Mouse (Mus musculus) intestine, embryonic 14.5 days (tissue): Measurements from ENCODE around the gene Erich2. TPM values are rescaled to one million over a fixed set of nuclear protein-coding genes. Genes with fewer than 3 reads are reported as not detected.

Experiments
- ATAC-seq: fragments of 200-750 bp; cut with Nextera tagmentation; replicated peaks from 2 replicates; pipeline ENCODE4 v1.8.0; 2017; ENCODE audit warnings: low read depth, moderate number of reproducible peaks, moderate TSS enrichment, moderate library complexity; ENCODE audit not compliant: low FRiP score, low TSS enrichment
- DNase-seq: peaks from one replicate; pipeline ENCODE4 v3.0.0-alpha.2; 2018; ENCODE audit warnings: low spot score
- H3K27ac ChIP-seq: fragments of 300-500 bp; sonication (generic); 2 replicates; pipeline ENCODE4 v1.5.1; 2014; ENCODE audit warnings: low read depth, mild to moderate bottlenecking, control low read depth
- H3K27me3 ChIP-seq: fragments of 300-500 bp; sonication (generic); replicated peaks from 2 replicates; pipeline ENCODE4 v1.6.1; 2014; ENCODE audit warnings: low read length, control low read depth; ENCODE audit not compliant: control insufficient read depth, insufficient read depth
- H3K36me3 ChIP-seq: fragments of 300-500 bp; sonication (generic); 2 replicates; pipeline ENCODE4 v1.6.1; 2014; ENCODE audit warnings: low read length, control low read depth; ENCODE audit not compliant: control insufficient read depth, insufficient read depth
- H3K4me1 ChIP-seq: fragments of 300-500 bp; sonication (generic); replicated peaks from 2 replicates; pipeline ENCODE4 v1.6.1; 2014; ENCODE audit warnings: low read length, control low read depth, mixed read lengths; ENCODE audit not compliant: control insufficient read depth, insufficient read depth
- H3K4me2 ChIP-seq: fragments of 300-500 bp; sonication (generic); 2 replicates; pipeline ENCODE4 v1.6.1; 2014; ENCODE audit warnings: low read length
- H3K4me3 ChIP-seq: fragments of 300-500 bp; sonication (generic); 2 replicates; pipeline ENCODE4 v1.5.1; 2014; ENCODE audit warnings: low read depth, low read length, control low read depth, mixed read lengths
- H3K9ac ChIP-seq: fragments of 300-500 bp; sonication (generic); 2 replicates; pipeline ENCODE4 v1.6.1; 2014; ENCODE audit warnings: mild to moderate bottlenecking, low read length
- H3K9me3 ChIP-seq: fragments of 300-500 bp; sonication (generic); 2 replicates; pipeline ENCODE4 v1.6.1; 2016; ENCODE audit warnings: low read length, control low read depth; ENCODE audit not compliant: control insufficient read depth
- WGBS: fragments of 180-500 bp; shearing (Covaris S2); extraction: QIAGEN DNeasy Blood & Tissue Kit; methylation state at CpG from one replicate; pipeline ENCODE4 v1.1.7; 2014; 5-methylcytosine and 5-hydroxymethylcytosine counted together
- polyA plus RNA-seq: library from polyadenylated mRNA; unstranded; fragments of >200 nt; fragmentation: Nextera tagmentation; extraction: Ambion mirVana; gene quantifications from 2 replicates; pipeline ENCODE4 v1.2.1, GENCODE M21; 2014

Erich2 gene
- polyA plus RNA-seq, 1 experiment from 2014 or later: 0.88 TPM

- Histone ChIP-seq H3K27ac (no peak overlapping the region), H3K36me3 (no peaks in the 10 kb centered on the region), H3K27me3 (peaks cover 59% of the 10 kb centered on the region), H3K4me1 (peaks cover 7% of the 10 kb centered on the region; the same call in 1 of the 2 replicates), H3K9me3 (no peaks in the 10 kb centered on the region), H3K9ac (no peak overlapping the region), H3K4me3 (no peak overlapping the region), H3K4me2 (no peak overlapping the region)
- DNase-seq (no peak), ATAC-seq (no peak)
- WGBS: 47% methylated on average over 4 of the region's 4 CpGs
Observed at GRCm38 (mm10) chr2:70571698-70572097, 63.1 kb downstream of the Erich2 start.

- Histone ChIP-seq H3K4me2 (no peak overlapping the region), H3K27me3 (peaks cover 53% of the 10 kb centered on the region), H3K36me3 (no peaks in the 10 kb centered on the region), H3K9ac (no peak overlapping the region), H3K4me3 (no peak overlapping the region), H3K9me3 (no peaks in the 10 kb centered on the region), H3K27ac (no peak overlapping the region), H3K4me1 (peaks cover 5% of the 10 kb centered on the region; the same call in 1 of the 2 replicates)
- WGBS: 53% methylated on average over 9 of the region's 9 CpGs
- no peak for DNase-seq
- ATAC-seq: no peak
Observed at GRCm38 (mm10) chr2:70572251-70572650, 63.6 kb downstream of the Erich2 start.

- H3K9ac ChIP-seq: no peak overlapping the region
- WGBS: 73% methylated on average over 8 of the region's 8 CpGs
- DNase-seq: no peak
- H3K4me1 ChIP-seq: no peaks in the 10 kb centered on the region; the same call in 1 of the 2 replicates
- H3K4me3 ChIP-seq: no peak overlapping the region
- no peaks in the 10 kb centered on the region for H3K36me3 ChIP-seq
- H3K9me3 ChIP-seq: no peaks in the 10 kb centered on the region
- H3K27ac ChIP-seq: no peak overlapping the region
- peaks cover 39% of the 10 kb centered on the region for H3K27me3 ChIP-seq
- no peak for ATAC-seq
- no peak overlapping the region for H3K4me2 ChIP-seq
Observed at GRCm38 (mm10) chr2:70573544-70574210, 65.1 kb downstream of the Erich2 start.

- no peak overlapping the region for H3K27ac ChIP-seq
- no peak overlapping the region for H3K4me3 ChIP-seq
- 89% methylated on average over 6 of the region's 6 CpGs for WGBS
- no peak overlapping the region for H3K9ac ChIP-seq
- no peaks in the 10 kb centered on the region for H3K9me3 ChIP-seq
- no peaks in the 10 kb centered on the region for H3K27me3 ChIP-seq
- H3K4me1 ChIP-seq: no peaks in the 10 kb centered on the region
- no peak for DNase-seq
- no peak overlapping the region for H3K4me2 ChIP-seq
- no peaks in the 10 kb centered on the region for H3K36me3 ChIP-seq
- no peak for ATAC-seq
Observed at GRCm38 (mm10) chr2:70588200-70588599, 79.6 kb downstream of the Erich2 start.

Other genes with a start within 250 kb of the Erich2 start
- 0.60 and 0.90 TPM in 2 replicates for gene Sp5, start 33.9 kb upstream of the Erich2 start, polyA plus RNA-seq
- gene Gad1, start 44.3 kb downstream of the Erich2 start, polyA plus RNA-seq: 0.16 TPM in 1 of 2 replicates, not detected in the other
- 169 and 174 TPM in 2 replicates for gene Gorasp2, start 152.8 kb downstream of the Erich2 start, polyA plus RNA-seq
- gene Gm26558, start 153.3 kb downstream of the Erich2 start, polyA plus RNA-seq: 5.2 and 5.4 TPM in 2 replicates